Mouse (Mus musculus) embryonic facial prominence, embryonic 11.5 days (tissue): ENCODE measurements around the gene Epha2. TPM values are rescaled to one million over a fixed set of nuclear protein-coding genes. Genes with fewer than 3 reads are reported as not detected.

Source experiments
- ATAC-seq: fragments of 200-750 bp; cut with Nextera tagmentation; replicated peaks from 2 replicates; pipeline ENCODE4 v1.8.0; 2017; ENCODE audit warnings: low read depth; ENCODE audit not compliant: insufficient number of reproducible peaks, low FRiP score, low TSS enrichment
- DNase-seq: peaks from one replicate; pipeline ENCODE4 v3.0.0-alpha.2; 2015; ENCODE audit warnings: low spot score
- H3K27ac ChIP-seq: fragments of 300-500 bp; sonication (generic); replicated peaks from 2 replicates; pipeline ENCODE4 v1.5.1; 2014; ENCODE audit warnings: mild to moderate bottlenecking, low read depth, low read length, control low read depth
- H3K27me3 ChIP-seq: fragments of 300-500 bp; sonication (generic); 2 replicates; pipeline ENCODE4 v1.6.1; 2014; ENCODE audit warnings: mild to moderate bottlenecking, low read length, moderate library complexity, mixed read lengths; ENCODE audit not compliant: control insufficient read depth, insufficient read depth
- H3K36me3 ChIP-seq: fragments of 300-500 bp; sonication (generic); replicated peaks from 2 replicates; pipeline ENCODE4 v1.6.1; 2014; ENCODE audit warnings: low read depth, mild to moderate bottlenecking, low read length, moderate library complexity, mixed read lengths; ENCODE audit not compliant: control insufficient read depth, insufficient read depth
- H3K4me1 ChIP-seq: fragments of 300-500 bp; sonication (generic); 2 replicates; pipeline ENCODE4 v1.6.1; 2014; ENCODE audit warnings: low read length, mixed read lengths; ENCODE audit not compliant: control insufficient read depth, insufficient read depth
- H3K4me2 ChIP-seq: fragments of 300-500 bp; sonication (generic); 2 replicates; pipeline ENCODE4 v1.6.1; 2014; ENCODE audit warnings: low read depth, mild to moderate bottlenecking, control low read depth, low read length, moderate library complexity
- H3K4me3 ChIP-seq: fragments of 300-500 bp; sonication (generic); 2 replicates; pipeline ENCODE4 v1.5.1; 2014; ENCODE audit warnings: low read depth, low read length, control low read depth
- H3K9ac ChIP-seq: fragments of 300-500 bp; sonication (generic); replicated peaks from 2 replicates; pipeline ENCODE4 v1.6.1; 2014; ENCODE audit warnings: mild to moderate bottlenecking, control low read depth, low read length
- H3K9me3 ChIP-seq: fragments of 300-500 bp; sonication (generic); replicated peaks from 2 replicates; pipeline ENCODE4 v1.6.1; 2016; ENCODE audit warnings: mild to moderate bottlenecking, low read length, inconsistent platforms, mixed read lengths; ENCODE audit not compliant: control insufficient read depth
- WGBS: fragments of 180-500 bp; shearing (Covaris S2); extraction: QIAGEN DNeasy Blood & Tissue Kit; methylation state at CpG from one replicate; pipeline ENCODE4 v1.1.7; 2014; 5-methylcytosine and 5-hydroxymethylcytosine counted together
- polyA plus RNA-seq: library from polyadenylated mRNA; unstranded; fragments of >200 nt; fragmentation: Nextera tagmentation; extraction: Ambion mirVana; gene quantifications from 2 replicates; pipeline ENCODE4 v1.2.1, GENCODE M21; 2014

The Epha2 gene
- polyA plus RNA-seq, 1 experiment from 2014 or later = 1.0 TPM

DNA sequence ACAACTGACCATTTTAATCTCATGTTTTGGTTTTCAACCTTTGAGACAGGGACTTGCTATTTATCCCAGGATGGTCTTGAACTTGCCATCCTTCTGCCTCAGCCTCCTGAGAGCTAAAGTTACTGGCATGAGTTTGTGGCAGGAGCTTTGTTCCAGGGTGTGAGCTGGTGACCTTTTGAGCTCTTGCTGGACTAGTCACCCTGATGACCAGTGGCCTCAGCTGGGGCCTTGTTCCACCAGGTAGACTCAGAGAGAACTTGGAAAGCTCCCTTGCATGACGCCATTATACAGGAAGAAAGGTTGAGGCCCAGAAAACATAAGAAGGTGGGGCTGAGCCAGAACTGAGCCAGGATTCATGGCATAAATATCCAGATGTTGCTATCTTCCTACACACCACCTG is 20.6 kb upstream of the Epha2 start:
- no peaks in the 10 kb centered on the region for H3K36me3 ChIP-seq
- no peak for DNase-seq
- H3K27ac ChIP-seq = no peak overlapping the region
- no peaks in the 10 kb centered on the region for H3K27me3 ChIP-seq
- no peak for ATAC-seq
- no peak overlapping the region for H3K4me3 ChIP-seq
- peaks cover 5% of the 10 kb centered on the region for H3K4me1 ChIP-seq
- no peak overlapping the region for H3K4me2 ChIP-seq
- H3K9me3 ChIP-seq = no peaks in the 10 kb centered on the region
- no peak overlapping the region for H3K9ac ChIP-seq
- WGBS = 78% methylated on average over 1 of the region's 1 CpGs

DNA sequence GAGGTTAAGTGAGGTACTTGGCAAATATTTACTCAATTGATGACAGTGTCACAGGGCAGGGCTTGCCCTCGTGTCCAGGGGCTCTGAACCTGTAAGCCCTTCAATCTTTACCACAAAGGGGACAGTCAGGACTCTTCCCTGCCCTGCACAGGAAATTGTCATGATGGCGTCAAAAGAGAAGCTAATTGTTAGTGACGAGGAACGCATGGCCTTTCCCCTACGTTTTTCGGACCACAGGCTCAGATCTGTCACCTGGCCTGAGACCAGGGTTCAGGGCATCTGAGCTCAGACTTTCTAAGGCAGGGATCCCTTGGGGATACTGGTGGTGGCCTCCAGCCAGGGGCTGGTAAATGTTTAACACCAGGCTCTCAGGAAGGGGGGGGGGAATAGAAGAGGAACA is 19.9 kb upstream of the Epha2 start:
- ATAC-seq = no peak
- H3K4me1 ChIP-seq = peaks cover 5% of the 10 kb centered on the region
- DNase-seq = no peak

DNA sequence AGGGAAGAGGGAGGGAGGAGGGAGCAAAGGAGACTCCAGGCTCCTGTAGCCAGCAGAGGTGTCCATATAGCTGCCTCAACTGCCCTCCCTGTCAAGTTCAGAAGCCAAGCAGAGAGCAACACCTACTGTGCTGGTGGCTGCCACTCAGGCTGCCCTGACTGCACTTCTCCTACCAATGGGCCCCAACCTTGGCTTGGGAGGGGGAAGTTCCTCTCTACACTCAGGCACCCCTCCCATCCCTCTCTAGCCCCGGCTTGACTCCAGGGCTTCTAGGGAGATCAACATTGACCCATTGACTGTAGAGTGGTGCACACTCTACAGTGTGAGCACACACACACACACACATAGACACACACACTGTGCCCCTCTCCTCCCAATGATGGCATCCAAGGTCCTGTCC is 19.5 kb upstream of the Epha2 start:
- Histone ChIP-seq H3K9me3 (no peaks in the 10 kb centered on the region), H3K4me2 (no peak overlapping the region), H3K27ac (no peak overlapping the region), H3K4me1 (peaks cover 5% of the 10 kb centered on the region), H3K9ac (no peak overlapping the region), H3K4me3 (no peak overlapping the region), H3K36me3 (no peaks in the 10 kb centered on the region), H3K27me3 (0 out of 2 replicates have a peak, but pooled peaks cover 6% of the 10 kb centered on the region)
- no peak for DNase-seq
- ATAC-seq = no peak
- 76% methylated on average over 1 of the region's 1 CpGs for WGBS

More for the DNA sequence above, 19.9 kb upstream of the Epha2 start:
- Histone ChIP-seq H3K27me3 (0 out of 2 replicates have a peak, but pooled peaks cover 4% of the 10 kb centered on the region), H3K36me3 (no peaks in the 10 kb centered on the region), H3K9me3 (no peaks in the 10 kb centered on the region), H3K9ac (no peak overlapping the region), H3K27ac (no peak overlapping the region), H3K4me2 (no peak overlapping the region), H3K4me3 (no peak overlapping the region)
- WGBS = 15% methylated on average over 6 of the region's 6 CpGs

DNA sequence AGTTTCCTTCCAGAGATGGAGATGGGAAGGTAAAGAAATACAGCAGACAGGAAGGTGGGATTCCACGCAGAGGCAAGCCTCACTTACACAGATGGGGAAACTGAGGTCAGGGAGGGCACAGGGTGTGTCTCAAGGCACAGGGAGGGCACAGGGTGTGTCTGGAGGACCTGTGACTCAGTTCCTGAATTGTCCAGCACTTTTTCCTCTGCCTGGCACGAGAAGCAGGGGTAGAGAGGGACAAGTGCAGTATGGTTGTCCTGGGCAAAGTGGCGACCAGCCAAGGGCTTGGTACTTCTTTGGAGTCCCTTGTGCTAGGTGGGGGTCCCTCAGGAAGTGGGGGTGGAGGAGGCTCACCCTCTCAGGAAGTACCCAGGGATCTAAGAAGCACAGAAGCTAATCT is 19.0 kb upstream of the Epha2 start:
- Histone ChIP-seq H3K4me2 (no peak overlapping the region), H3K27ac (no peak overlapping the region), H3K9ac (no peak overlapping the region), H3K4me3 (no peak overlapping the region), H3K36me3 (no peaks in the 10 kb centered on the region), H3K4me1 (peaks cover 8% of the 10 kb centered on the region), H3K27me3 (peaks cover 8% of the 10 kb centered on the region; the same call in 1 of the 2 replicates), H3K9me3 (no peaks in the 10 kb centered on the region)
- 79% methylated on average over 3 of the region's 3 CpGs for WGBS
- ATAC-seq (no peak), DNase-seq (no peak)

DNA sequence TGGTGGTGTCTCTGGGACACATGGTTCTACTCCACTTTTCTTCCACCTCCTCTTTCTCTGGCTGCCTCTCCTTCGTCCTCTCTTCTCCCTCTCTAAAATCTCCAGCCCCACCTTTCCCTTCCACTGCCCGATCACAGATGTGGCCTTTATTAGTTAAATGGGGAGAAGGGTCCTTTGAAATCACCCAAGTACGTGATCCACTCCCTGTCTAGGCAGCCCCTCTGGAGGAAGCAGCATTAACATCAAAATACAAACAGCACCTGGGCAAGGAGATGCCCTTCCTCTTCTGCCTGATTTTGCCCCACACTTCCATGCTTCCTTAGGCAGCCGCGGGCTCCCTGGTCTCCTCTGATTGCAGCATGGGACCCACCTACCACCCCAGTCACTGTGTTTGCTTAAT is 18.4 kb upstream of the Epha2 start:
- WGBS = 44% methylated on average over 5 of the region's 5 CpGs
- no peak overlapping the region for H3K27ac ChIP-seq
- H3K4me2 ChIP-seq = no peak overlapping the region
- peaks cover 12% of the 10 kb centered on the region for H3K27me3 ChIP-seq
- no peak overlapping the region for H3K4me3 ChIP-seq
- ATAC-seq = no peak
- H3K36me3 ChIP-seq = no peaks in the 10 kb centered on the region
- no peak overlapping the region for H3K9ac ChIP-seq
- no peaks in the 10 kb centered on the region for H3K9me3 ChIP-seq
- peaks cover 8% of the 10 kb centered on the region for H3K4me1 ChIP-seq
- no peak for DNase-seq

DNA sequence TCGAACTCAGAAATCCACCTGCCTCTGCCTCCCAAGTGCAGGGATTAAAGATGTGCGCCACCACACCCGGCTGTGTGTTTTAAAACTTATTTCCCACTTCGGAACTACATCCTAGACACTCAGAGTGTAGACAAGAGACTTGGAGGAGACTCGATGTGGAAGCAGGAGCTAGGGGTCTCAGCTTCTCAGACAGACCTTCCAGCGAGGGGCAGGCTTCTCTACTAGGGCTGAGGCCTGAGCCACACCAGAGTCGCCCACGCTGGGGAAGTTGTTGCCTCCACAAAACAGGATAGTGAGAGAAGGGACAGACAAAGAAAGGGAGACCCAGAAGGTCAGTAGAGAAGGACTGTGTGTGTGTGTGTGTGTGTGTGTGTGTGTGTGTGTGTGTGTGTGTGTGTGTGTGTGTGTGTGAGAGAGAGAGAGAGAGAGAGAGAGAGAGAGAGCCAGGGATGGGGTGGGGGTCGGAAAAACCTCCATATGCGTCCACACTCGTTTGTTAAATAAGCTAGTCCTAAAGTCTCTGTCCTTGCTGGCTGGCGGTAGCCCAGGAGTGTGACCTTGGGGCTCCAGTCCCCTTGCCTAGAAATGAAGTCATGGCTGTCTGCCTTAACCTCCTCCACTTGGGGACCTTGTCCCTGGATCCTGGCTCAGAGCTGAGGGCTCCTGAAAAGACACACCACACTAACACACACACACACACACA is 17.7 kb upstream of the Epha2 start:
- no peak for DNase-seq
- Histone ChIP-seq H3K4me3 (no peak overlapping the region), H3K9me3 (no peaks in the 10 kb centered on the region), H3K27ac (no peak overlapping the region), H3K27me3 (peaks cover 18% of the 10 kb centered on the region), H3K9ac (no peak overlapping the region), H3K4me2 (no peak overlapping the region), H3K4me1 (peaks cover 4% of the 10 kb centered on the region), H3K36me3 (no peaks in the 10 kb centered on the region)
- 59% methylated on average over 12 of the region's 12 CpGs for WGBS
- no peak for ATAC-seq

DNA sequence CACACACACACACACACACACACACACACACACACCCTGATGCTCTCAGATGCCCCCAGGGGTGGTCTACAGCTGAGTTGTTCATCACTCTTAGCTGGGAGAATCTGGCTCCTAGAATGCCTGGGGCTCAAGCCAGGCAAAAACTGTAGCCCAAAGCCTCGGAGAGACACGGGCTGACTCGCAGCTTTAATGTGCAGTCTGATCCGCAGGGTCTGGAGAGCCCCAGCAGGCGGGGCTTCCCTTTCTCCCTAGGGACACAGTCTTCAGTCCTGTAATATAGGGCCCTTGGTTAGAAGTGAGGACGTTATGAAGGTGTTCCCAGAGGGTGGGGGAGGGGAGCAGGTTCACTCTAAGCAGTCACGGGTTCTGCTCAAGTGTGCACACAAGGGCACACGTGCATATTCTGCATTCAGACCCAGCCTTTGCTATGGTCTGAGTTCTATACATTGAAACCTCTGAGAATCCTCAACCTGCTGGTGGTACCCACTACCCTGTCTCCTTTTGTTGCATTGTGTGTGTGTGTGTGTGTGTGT is 17.1 kb upstream of the Epha2 start:
- H3K4me3 ChIP-seq = no peak overlapping the region
- no peak for DNase-seq
- no peak overlapping the region for H3K9ac ChIP-seq
- H3K27me3 ChIP-seq = peaks cover 18% of the 10 kb centered on the region
- no peaks in the 10 kb centered on the region for H3K9me3 ChIP-seq
- 17% methylated on average over 8 of the region's 8 CpGs for whole genome bisulfite sequencing
- no peak overlapping the region for H3K4me2 ChIP-seq
- H3K4me1 ChIP-seq = peaks cover 3% of the 10 kb centered on the region; the same call in 1 of the 2 replicates
- H3K27ac ChIP-seq = no peak overlapping the region
- ATAC-seq = no peak; the same call in 1 of the 2 replicates
- H3K36me3 ChIP-seq = no peaks in the 10 kb centered on the region

DNA sequence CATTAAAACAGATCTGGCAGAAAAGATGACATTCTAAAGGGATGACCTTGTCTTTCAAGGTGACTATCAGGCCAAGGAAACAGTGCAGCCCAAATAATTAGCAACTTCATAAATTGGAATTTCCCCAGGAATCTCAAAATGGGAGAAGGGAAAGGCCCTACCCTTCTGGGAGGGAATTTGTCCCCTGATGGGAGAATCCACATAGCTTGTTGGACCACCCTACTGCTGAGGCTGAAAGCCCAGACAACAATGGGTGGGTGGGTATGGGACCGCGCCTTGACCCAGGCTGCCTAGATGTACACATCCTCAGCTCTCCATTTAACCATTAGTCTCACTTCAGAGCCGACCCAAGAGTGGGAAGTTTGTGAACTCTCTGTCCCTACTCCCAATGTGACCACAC is 16.6 kb upstream of the Epha2 start:
- Histone ChIP-seq H3K9ac (no peak overlapping the region), H3K4me1 (peaks cover 3% of the 10 kb centered on the region; the same call in 1 of the 2 replicates), H3K36me3 (no peaks in the 10 kb centered on the region), H3K4me3 (no peak overlapping the region), H3K27me3 (peaks cover 18% of the 10 kb centered on the region), H3K27ac (no peak overlapping the region), H3K9me3 (no peaks in the 10 kb centered on the region), H3K4me2 (no peak overlapping the region)
- ATAC-seq = no peak
- DNase-seq = no peak
- 69% methylated on average over 3 of the region's 3 CpGs for WGBS
